Mouse (Mus musculus) lung, postnatal 0 days (tissue): ENCODE data around the gene Dnajb3.

ENCODE experiments used
- CTCF ChIP-seq: IDR thresholded peaks from 2 replicates; pipeline ENCODE4 v1.5.1; 2016; ENCODE audit warnings: antibody characterized with exemption, mild to moderate bottlenecking
- EP300 ChIP-seq: IDR thresholded peaks from 2 replicates; pipeline ENCODE4 v1.6.1; 2016; ENCODE audit warnings: antibody characterized with exemption, mild to moderate bottlenecking, control low read depth

- TF ChIP-seq CTCF: no peak
- TF ChIP-seq EP300: no peak
Observed at GRCm38 (mm10) chr1:88179657-88180056, 25.9 kb downstream of the Dnajb3 start.
